Mouse (Mus musculus): ENCODE measurements around the gene Susd1. TPM values are rescaled to one million over a fixed set of nuclear protein-coding genes. Genes with fewer than 3 reads are reported as not detected.
A peak's percentile ranks its signal among the peaks of the same experiment; 100 is the strongest.

The Susd1 gene
- polyA plus RNA-seq, 1 experiment from 2014 or later: 10.6 TPM

DNA sequence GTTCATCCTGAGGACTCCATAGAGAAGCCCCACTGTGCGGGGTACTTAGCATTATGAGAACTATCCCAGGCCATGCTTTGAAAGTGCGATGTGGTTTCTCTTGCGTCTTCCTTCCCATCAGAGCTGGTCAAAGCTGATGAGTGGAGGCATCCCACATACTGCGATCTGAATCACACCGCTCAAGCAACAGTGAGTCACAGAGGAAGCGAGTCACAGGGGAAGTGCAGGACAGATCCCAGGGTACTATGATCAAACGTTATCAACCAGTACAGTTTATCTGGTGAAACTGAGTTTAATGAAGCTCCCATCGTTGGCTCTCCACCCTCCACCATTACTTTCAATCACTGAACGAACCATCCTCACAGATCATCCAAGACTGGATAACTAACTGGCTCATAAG, 72.2 kb downstream of the Susd1 start:
- Histone ChIP-seq H3K4me3 (ENCODE audit: low read depth, low read length) (no peak overlapping the region), H3K9me3 (replicated peaks; ENCODE audit: control insufficient read depth, low read length) (no peaks in the 10 kb centered on the region), H3K36me3 (ENCODE audit: control insufficient read depth, insufficient read depth) (no peaks in the 10 kb centered on the region; the same call in 1 of the 2 replicates), H3K27me3 (ENCODE audit: control insufficient read depth, insufficient read depth, low read depth, low read length) (no peaks in the 10 kb centered on the region), H3K9ac (ENCODE audit: low read depth, low read length) (no peak overlapping the region), H3K4me1 (ENCODE audit: control insufficient read depth, low read depth, low read length) (peaks cover 13% of the 10 kb centered on the region), H3K27ac (ENCODE audit: low read length) (no peak overlapping the region), H3K4me2 (ENCODE audit: low read depth, low read length) (no peak overlapping the region)
- ATAC-seq (ENCODE audit: low read depth): no peak
- WGBS (ENCODE audit: insufficient replicate concordance): 61% methylated on average over 9 of the region's 9 CpGs

DNA sequence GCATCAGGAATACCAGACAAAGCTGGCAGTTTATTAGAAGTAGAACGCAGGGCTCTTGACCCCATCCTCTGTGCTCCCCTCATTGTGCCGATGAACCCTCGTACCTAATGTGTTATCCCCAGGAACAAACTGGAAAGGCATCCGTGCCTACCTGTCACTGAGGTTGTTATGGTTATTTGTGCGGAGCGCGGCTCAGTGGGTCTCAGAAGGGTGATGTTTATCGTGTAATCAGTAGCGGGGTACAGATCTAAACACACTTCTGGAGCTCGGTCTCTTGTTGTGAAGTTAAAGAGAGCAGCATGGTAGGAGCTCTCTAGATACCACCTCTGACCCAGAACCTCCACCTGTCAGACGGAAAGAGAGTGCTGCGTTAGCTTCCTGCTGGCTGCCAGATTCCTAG, 72.9 kb downstream of the Susd1 start:
- Histone ChIP-seq H3K4me3 (ENCODE audit: low read depth, low read length) (no peak overlapping the region), H3K27me3 (ENCODE audit: control insufficient read depth, insufficient read depth, low read depth, low read length) (no peaks in the 10 kb centered on the region), H3K36me3 (ENCODE audit: control insufficient read depth, insufficient read depth) (no peaks in the 10 kb centered on the region; the same call in 1 of the 2 replicates), H3K4me2 (ENCODE audit: low read depth, low read length) (no peak overlapping the region), H3K9ac (ENCODE audit: low read depth, low read length) (no peak overlapping the region), H3K4me1 (ENCODE audit: control insufficient read depth, low read depth, low read length) (peaks cover 13% of the 10 kb centered on the region), H3K27ac (ENCODE audit: low read length) (no peak overlapping the region), H3K9me3 (replicated peaks; ENCODE audit: control insufficient read depth, low read length) (no peaks in the 10 kb centered on the region)
- no peak for ATAC-seq (ENCODE audit: low read depth)
- 86% methylated on average over 12 of the region's 12 CpGs for WGBS (ENCODE audit: insufficient replicate concordance)

DNA sequence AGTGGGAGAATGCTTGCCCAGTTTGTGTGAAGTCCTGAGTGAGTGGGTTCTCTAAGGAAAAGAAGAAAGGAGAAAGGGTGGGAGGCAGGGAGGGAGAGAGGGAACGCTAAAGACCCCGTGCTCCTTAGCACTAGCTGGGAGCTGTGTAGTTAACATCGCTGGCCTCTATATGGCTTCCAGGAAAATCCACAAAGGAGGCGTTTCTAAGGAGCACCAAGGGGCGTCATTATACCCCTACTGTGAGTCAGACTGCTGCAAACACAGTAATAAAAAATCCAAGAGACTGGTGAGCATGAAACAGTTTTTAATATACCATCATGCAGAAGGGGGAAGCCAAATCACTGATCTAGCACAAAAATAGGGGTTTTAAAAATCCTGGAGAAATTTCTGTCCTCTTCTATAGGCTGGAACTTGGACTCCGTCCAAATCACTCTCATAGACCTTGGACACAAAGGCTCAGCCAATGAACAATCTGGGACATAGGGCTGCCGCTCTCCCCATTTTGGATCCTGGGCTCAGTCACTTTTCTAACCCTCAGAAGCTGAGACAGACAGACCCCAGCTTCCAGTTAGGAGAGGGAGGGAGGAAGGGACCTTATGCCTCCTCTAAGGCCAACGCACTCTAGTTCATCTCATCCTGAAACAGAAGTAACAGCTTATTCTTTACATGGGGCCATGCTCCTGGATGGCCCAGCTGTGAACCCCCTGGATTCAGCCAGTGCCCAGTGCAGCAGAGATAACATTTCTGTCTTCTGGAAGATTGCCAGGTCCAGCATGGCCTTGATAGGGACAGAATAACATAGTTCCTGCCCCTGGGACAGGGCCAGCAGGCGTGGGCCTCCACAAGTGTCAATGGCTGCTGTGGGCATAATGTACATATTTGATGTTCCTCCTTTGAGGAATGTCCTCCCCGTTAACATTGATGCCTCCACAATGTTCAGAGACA, 73.9 kb downstream of the Susd1 start:
- WGBS (ENCODE audit: insufficient replicate concordance): 65% methylated on average over 10 of the region's 10 CpGs
- Histone ChIP-seq H3K27ac (ENCODE audit: low read length) (peak overlapping the region; percentile 1; the same call in 1 of the 2 replicates), H3K9me3 (replicated peaks; ENCODE audit: control insufficient read depth, low read length) (no peaks in the 10 kb centered on the region), H3K4me3 (ENCODE audit: low read depth, low read length) (no peak overlapping the region), H3K4me1 (ENCODE audit: control insufficient read depth, low read depth, low read length) (peaks cover 13% of the 10 kb centered on the region), H3K27me3 (ENCODE audit: control insufficient read depth, insufficient read depth, low read depth, low read length) (no peaks in the 10 kb centered on the region), H3K4me2 (ENCODE audit: low read depth, low read length) (no peak overlapping the region), H3K9ac (ENCODE audit: low read depth, low read length) (no peak overlapping the region), H3K36me3 (ENCODE audit: control insufficient read depth, insufficient read depth) (no peaks in the 10 kb centered on the region; the same call in 1 of the 2 replicates)
- 0 out of 2 replicates have a peak, but pooled peaks have one; percentile 5 for ATAC-seq (ENCODE audit: low read depth)

DNA sequence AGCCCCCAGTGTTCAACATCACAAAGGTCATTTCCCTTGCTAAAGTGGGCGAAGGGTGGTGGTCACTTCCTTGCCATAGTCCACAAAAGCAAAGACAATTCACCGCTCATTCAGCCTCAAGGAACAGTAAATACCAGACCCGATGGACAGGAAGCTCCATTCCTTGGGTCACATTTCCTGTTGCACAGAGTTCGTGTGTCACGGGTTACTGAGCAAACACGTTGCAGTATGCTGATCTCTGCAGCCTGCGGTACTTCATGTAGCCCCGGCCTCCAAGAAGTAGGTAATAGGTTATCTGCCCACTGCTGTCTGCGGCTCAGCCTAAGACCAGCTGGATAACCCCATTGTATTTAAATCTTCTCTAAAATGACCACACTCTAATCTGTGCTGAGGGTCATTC, 75.4 kb downstream of the Susd1 start:
- ATAC-seq (ENCODE audit: low read depth): peak; percentile 83
- H3K27me3 ChIP-seq (ENCODE audit: control insufficient read depth, insufficient read depth, low read depth, low read length): no peaks in the 10 kb centered on the region
- H3K36me3 ChIP-seq (ENCODE audit: control insufficient read depth, insufficient read depth): peaks cover 4% of the 10 kb centered on the region; the same call in 1 of the 2 replicates
- no peaks in the 10 kb centered on the region for H3K9me3 ChIP-seq (replicated peaks; ENCODE audit: control insufficient read depth, low read length)
- H3K9ac ChIP-seq (ENCODE audit: low read depth, low read length): no peak overlapping the region
- no peak overlapping the region for H3K4me2 ChIP-seq (ENCODE audit: low read depth, low read length)
- H3K27ac ChIP-seq (ENCODE audit: low read length): peak overlapping the region; percentile 52; the same call in 1 of the 2 replicates
- peaks cover 13% of the 10 kb centered on the region for H3K4me1 ChIP-seq (ENCODE audit: control insufficient read depth, low read depth, low read length)
- WGBS (ENCODE audit: insufficient replicate concordance): 51% methylated on average over 9 of the region's 9 CpGs
- H3K4me3 ChIP-seq (ENCODE audit: low read depth, low read length): no peak overlapping the region

DNA sequence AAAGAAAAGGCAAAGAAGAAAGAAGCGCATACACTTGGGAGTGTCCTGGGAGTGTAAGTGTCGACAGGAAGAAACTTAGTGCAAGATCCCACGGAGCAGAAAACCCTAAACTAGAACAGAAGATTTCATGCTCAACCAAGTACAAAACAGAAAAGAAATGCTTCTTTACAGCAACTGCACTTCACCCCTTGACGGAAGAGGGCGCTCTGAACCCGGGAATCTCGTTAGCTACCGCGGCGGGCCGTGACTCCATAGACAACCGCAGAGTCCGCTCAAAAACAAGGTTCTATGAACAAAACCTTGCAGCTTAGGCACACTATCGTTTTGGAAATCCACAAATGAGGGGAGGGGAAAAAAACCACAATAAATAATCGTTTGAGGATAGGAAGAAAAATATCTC, 77.7 kb downstream of the Susd1 start:
- no peak overlapping the region; the same call in 1 of the 2 replicates for H3K4me2 ChIP-seq (ENCODE audit: low read depth, low read length)
- H3K36me3 ChIP-seq (ENCODE audit: control insufficient read depth, insufficient read depth): peaks cover 7% of the 10 kb centered on the region
- ATAC-seq (ENCODE audit: low read depth): no peak
- 0 out of 2 replicates have a peak overlapping the region, but pooled peaks have one; percentile 5 for H3K9ac ChIP-seq (ENCODE audit: low read depth, low read length)
- H3K4me1 ChIP-seq (ENCODE audit: control insufficient read depth, low read depth, low read length): peaks cover 13% of the 10 kb centered on the region
- H3K9me3 ChIP-seq (replicated peaks; ENCODE audit: control insufficient read depth, low read length): no peaks in the 10 kb centered on the region
- no peak overlapping the region for H3K27ac ChIP-seq (ENCODE audit: low read length)
- 10% methylated on average over 15 of the region's 15 CpGs for WGBS (ENCODE audit: insufficient replicate concordance)
- H3K4me3 ChIP-seq (ENCODE audit: low read depth, low read length): no peak overlapping the region
- no peaks in the 10 kb centered on the region for H3K27me3 ChIP-seq (ENCODE audit: control insufficient read depth, insufficient read depth, low read depth, low read length)

DNA sequence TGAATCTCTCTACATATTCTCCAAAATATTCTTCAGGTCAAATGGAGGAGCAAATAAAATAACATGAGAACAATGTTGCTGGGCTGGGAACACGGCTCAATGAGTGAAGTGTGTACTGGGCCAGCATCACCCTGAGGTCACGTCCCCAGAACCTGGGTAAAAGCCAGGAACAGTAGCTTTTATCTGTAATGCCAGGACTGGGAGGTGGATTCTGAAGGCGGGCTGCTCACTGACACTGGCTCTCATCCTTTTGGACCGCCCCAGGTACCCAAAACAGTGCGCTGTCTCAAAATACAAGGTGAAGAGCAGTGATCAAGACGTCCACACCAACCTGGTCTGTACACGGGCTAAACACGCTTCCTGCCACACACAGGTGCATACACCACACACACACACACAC, 78.5 kb downstream of the Susd1 start:
- Histone ChIP-seq H3K4me1 (ENCODE audit: control insufficient read depth, low read depth, low read length) (peaks cover 13% of the 10 kb centered on the region), H3K4me2 (ENCODE audit: low read depth, low read length) (no peak overlapping the region), H3K36me3 (ENCODE audit: control insufficient read depth, insufficient read depth) (peaks cover 11% of the 10 kb centered on the region), H3K27ac (ENCODE audit: low read length) (no peak overlapping the region), H3K4me3 (ENCODE audit: low read depth, low read length) (no peak overlapping the region), H3K27me3 (ENCODE audit: control insufficient read depth, insufficient read depth, low read depth, low read length) (no peaks in the 10 kb centered on the region), H3K9ac (ENCODE audit: low read depth, low read length) (no peak overlapping the region), H3K9me3 (replicated peaks; ENCODE audit: control insufficient read depth, low read length) (no peaks in the 10 kb centered on the region)
- no peak for ATAC-seq (ENCODE audit: low read depth)
- 80% methylated on average over 8 of the region's 8 CpGs for WGBS (ENCODE audit: insufficient replicate concordance)

DNA sequence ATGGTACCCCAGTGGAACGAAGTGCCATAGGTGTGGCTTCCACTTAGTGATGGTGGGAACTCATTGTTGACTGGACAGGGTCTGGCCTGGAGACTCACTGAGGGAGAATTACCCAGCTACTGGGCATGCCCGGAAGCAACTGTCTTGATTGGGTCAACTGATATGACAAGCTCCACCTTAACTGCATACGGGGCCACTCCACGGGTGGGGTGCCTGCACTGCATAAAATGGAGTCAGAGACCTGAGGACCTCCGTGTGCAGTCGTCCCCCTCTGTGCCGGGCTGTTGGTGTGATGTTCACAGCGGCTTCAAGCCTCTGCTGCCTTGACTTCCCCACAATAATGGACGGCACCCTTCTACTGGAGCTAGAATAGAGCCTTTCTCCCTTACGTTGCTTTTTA, 79.5 kb downstream of the Susd1 start:
- no peak overlapping the region for H3K4me3 ChIP-seq (ENCODE audit: low read depth, low read length)
- H3K9me3 ChIP-seq (replicated peaks; ENCODE audit: control insufficient read depth, low read length): no peaks in the 10 kb centered on the region
- H3K27me3 ChIP-seq (ENCODE audit: control insufficient read depth, insufficient read depth, low read depth, low read length): no peaks in the 10 kb centered on the region
- no peak overlapping the region for H3K4me2 ChIP-seq (ENCODE audit: low read depth, low read length)
- ATAC-seq (ENCODE audit: low read depth): no peak
- WGBS (ENCODE audit: insufficient replicate concordance): 70% methylated on average over 10 of the region's 10 CpGs
- H3K27ac ChIP-seq (ENCODE audit: low read length): no peak overlapping the region
- H3K36me3 ChIP-seq (ENCODE audit: control insufficient read depth, insufficient read depth): peaks cover 11% of the 10 kb centered on the region
- no peak overlapping the region for H3K9ac ChIP-seq (ENCODE audit: low read depth, low read length)
- peaks cover 6% of the 10 kb centered on the region for H3K4me1 ChIP-seq (ENCODE audit: control insufficient read depth, low read depth, low read length)

DNA sequence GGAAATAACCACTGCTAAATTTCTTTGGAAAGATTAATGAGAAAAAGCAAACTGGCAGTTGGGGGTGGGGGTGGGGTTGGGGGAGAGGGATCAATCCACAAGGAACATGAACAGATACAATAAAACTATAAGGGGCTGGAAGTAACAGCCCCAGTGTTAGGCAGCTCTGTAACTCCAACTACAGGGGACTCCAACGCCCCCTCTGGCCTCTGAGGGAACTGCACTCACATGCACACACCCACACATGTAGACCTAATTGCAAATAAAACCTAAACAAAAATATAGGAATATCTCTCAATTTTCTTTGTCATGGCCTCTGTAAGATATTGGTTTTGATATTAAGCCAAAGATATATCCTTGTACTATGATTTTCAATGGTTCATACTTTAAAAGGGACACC, 83.0 kb downstream of the Susd1 start:
- no peak overlapping the region for H3K4me2 ChIP-seq (ENCODE audit: low read depth, low read length)
- H3K27ac ChIP-seq (ENCODE audit: low read length): no peak overlapping the region
- H3K4me1 ChIP-seq (ENCODE audit: control insufficient read depth, low read depth, low read length): no peaks in the 10 kb centered on the region; the same call in 1 of the 2 replicates
- H3K36me3 ChIP-seq (ENCODE audit: control insufficient read depth, insufficient read depth): peaks cover 11% of the 10 kb centered on the region
- no peak overlapping the region for H3K9ac ChIP-seq (ENCODE audit: low read depth, low read length)
- no peak overlapping the region for H3K4me3 ChIP-seq (ENCODE audit: low read depth, low read length)
- 35% methylated on average over 1 of the region's 1 CpGs for WGBS (ENCODE audit: insufficient replicate concordance)
- no peak for ATAC-seq (ENCODE audit: low read depth)
- no peaks in the 10 kb centered on the region for H3K9me3 ChIP-seq (replicated peaks; ENCODE audit: control insufficient read depth, low read length)
- H3K27me3 ChIP-seq (ENCODE audit: control insufficient read depth, insufficient read depth, low read depth, low read length): no peaks in the 10 kb centered on the region

DNA sequence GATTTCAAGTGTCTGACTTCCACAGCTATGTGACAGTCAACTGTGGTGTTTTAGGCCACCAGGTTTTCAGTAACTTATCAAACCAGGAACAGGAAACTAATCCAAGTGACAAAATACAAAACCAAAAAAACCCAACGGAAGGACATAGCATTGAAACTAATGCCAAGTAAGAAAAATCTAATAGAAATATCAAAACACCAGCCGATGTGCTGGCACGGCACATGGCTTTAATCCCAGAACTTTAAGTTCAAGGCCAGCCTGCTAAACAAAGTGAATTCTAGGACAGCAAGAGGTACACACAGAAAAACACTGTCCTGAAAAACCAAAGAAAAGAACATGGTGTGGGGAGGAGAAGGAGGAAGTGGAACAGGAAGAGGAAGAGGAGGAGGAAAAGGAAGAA, 83.8 kb downstream of the Susd1 start:
- ATAC-seq (ENCODE audit: low read depth): no peak
- Histone ChIP-seq H3K27ac (ENCODE audit: low read length) (no peak overlapping the region), H3K36me3 (ENCODE audit: control insufficient read depth, insufficient read depth) (peaks cover 11% of the 10 kb centered on the region), H3K9me3 (replicated peaks; ENCODE audit: control insufficient read depth, low read length) (no peaks in the 10 kb centered on the region), H3K4me1 (ENCODE audit: control insufficient read depth, low read depth, low read length) (no peaks in the 10 kb centered on the region), H3K27me3 (ENCODE audit: control insufficient read depth, insufficient read depth, low read depth, low read length) (no peaks in the 10 kb centered on the region), H3K4me3 (ENCODE audit: low read depth, low read length) (no peak overlapping the region), H3K9ac (ENCODE audit: low read depth, low read length) (no peak overlapping the region), H3K4me2 (ENCODE audit: low read depth, low read length) (no peak overlapping the region)
- WGBS (ENCODE audit: insufficient replicate concordance): 73% methylated on average over 3 of the region's 3 CpGs

Measured in liver, embryonic 16.5 days (tissue).